In genomic region chr9:106368112-106368717, GRCm38 (mm10) we compare ENCODE assay signal across 8 mouse cellular contexts. TPM values are rescaled to one million over a fixed set of nuclear protein-coding genes. Genes with fewer than 3 reads are reported as not detected.
DNase-seq lines count a peak whose midpoint lies in the region; ATAC-seq and TF ChIP-seq lines count a peak whose summit lies in the region.

Dusp7 (plus strand) TSS chr9:106368632.

- peak; percentile 73 for ATAC-seq in forebrain, postnatal 0 days
- ATAC-seq in lung, embryonic 15.5 days (ENCODE audit: borderline replicate concordance, extremely low read depth, low FRiP score, low TSS enrichment) = peak; percentile 78

- H3K4me3 ChIP-seq in cerebellum, adult 2 months (replicated peaks; ENCODE audit: insufficient read depth, low read depth, low read length) = peak within 1 kb of the TSS; percentile 92
- peak within 1 kb of the TSS; percentile 78 for H3K4me3 ChIP-seq in forebrain, postnatal 0 days (ENCODE audit: low read depth, low read length)
- H3K4me3 ChIP-seq in lung, embryonic 15.5 days = peak within 1 kb of the TSS; percentile 98

- TF ChIP-seq CTCF in cerebellum, adult 2 months (IDR thresholded peaks at IDR 0.05; ENCODE audit: borderline replicate concordance, insufficient read depth, low read depth, low read length) = no peak
- no peak for TF ChIP-seq CTCF in forebrain, postnatal 0 days (IDR thresholded peaks at IDR 0.05; ENCODE audit: low read depth)

- WGBS in cerebellum, adult 2 months = 1% methylated on average over 53 of the region's 57 CpGs
- 1% methylated on average over 39 of the region's 57 CpGs for WGBS in forebrain, postnatal 0 days
- under 1% methylated on average over 53 of the region's 57 CpGs for WGBS in lung, embryonic 15.5 days

- H3K4me1 ChIP-seq in cerebellum, adult 2 months (ENCODE audit: control insufficient read depth, insufficient read depth, low read length) = peaks cover 27% of the 10 kb centered on the region
- peaks cover 20% of the 10 kb centered on the region for H3K4me1 ChIP-seq in forebrain, postnatal 0 days (ENCODE audit: insufficient read depth)
- peaks cover 48% of the 10 kb centered on the region for H3K4me1 ChIP-seq in lung, embryonic 15.5 days

- peaks cover 13% of the 10 kb centered on the region for H3K36me3 ChIP-seq in forebrain, postnatal 0 days (ENCODE audit: insufficient read depth)
- H3K36me3 ChIP-seq in lung, embryonic 15.5 days = peaks cover 13% of the 10 kb centered on the region; the same call in 1 of the 2 replicates

- peak within 1 kb of the TSS; percentile 98 for H3K4me2 ChIP-seq in forebrain, postnatal 0 days (ENCODE audit: low read depth)
- H3K4me2 ChIP-seq in lung, embryonic 15.5 days = peak within 1 kb of the TSS; percentile 99

- H3K9me3 ChIP-seq in forebrain, postnatal 0 days (ENCODE audit: low read length) = no peaks in the 10 kb centered on the region
- no peaks in the 10 kb centered on the region for H3K9me3 ChIP-seq in lung, embryonic 15.5 days

- 0 out of 2 replicates have a peak, but pooled peaks have one; percentile 26 for TF ChIP-seq POLR2A in cerebellum, adult 2 months (IDR thresholded peaks at IDR 0.05; ENCODE audit: borderline replicate concordance, insufficient read depth, low read length)

- DNase-seq in Muller cell, postnatal 12 days (ENCODE audit: inconsistent ontology term) = peak; percentile 95
- peak; percentile 82 to 89 for DNase-seq in cerebellum, adult 2 months
- peak; percentile 88 for DNase-seq in forebrain, postnatal 0 days
- DNase-seq in heart, postnatal 4 days = peak; percentile 87
- DNase-seq in layer of hippocampus, adult 8-10 months (ENCODE audit: low spot score in 2 of 2) = peak in 1 of 2 experiments; percentile 76
- peak; percentile 66 for DNase-seq in ovary, postnatal 14 days (ENCODE audit: low spot score)
- peak; percentile 67 for DNase-seq in thymus, postnatal 0 days (ENCODE audit: low spot score)

- H3K27ac ChIP-seq in cerebellum, adult 2 months (ENCODE audit: insufficient read depth, low read length) = peak within 1 kb of the TSS; percentile 67
- peak within 1 kb of the TSS; percentile 98 for H3K27ac ChIP-seq in forebrain, postnatal 0 days (ENCODE audit: low read depth, low read length)
- peak within 1 kb of the TSS; percentile 98 for H3K27ac ChIP-seq in lung, embryonic 15.5 days

- H3K27me3 ChIP-seq in cerebellum, adult 2 months (ENCODE audit: control insufficient read depth, insufficient read depth, low read length) = no peaks in the 10 kb centered on the region
- no peaks in the 10 kb centered on the region for H3K27me3 ChIP-seq in forebrain, postnatal 0 days (ENCODE audit: insufficient read depth, low read length)
- H3K27me3 ChIP-seq in lung, embryonic 15.5 days = no peaks in the 10 kb centered on the region

- H3K9ac ChIP-seq in forebrain, postnatal 0 days = peak within 1 kb of the TSS; percentile 85
- H3K9ac ChIP-seq in lung, embryonic 15.5 days = peak within 1 kb of the TSS; percentile 93

RNA-seq across cellular contexts. Expression of gene Dusp7, which starts in this region (rescaled TPM):
- polyA plus RNA-seq in cerebellum, adult 2 months (2012; rRNA removed) = 46.4 and 49.6 TPM in 2 replicates
- 43.5 and 44.5 TPM in 2 replicates for total RNA-seq in forebrain, postnatal 0 days (2014; rRNA removed)
- polyA plus RNA-seq in forebrain, postnatal 0 days (2015; fragmentation: Nextera tagmentation; extraction: Ambion mirVana) = 16.5 and 16.7 TPM in 2 replicates
- total RNA-seq in heart, postnatal 4 days (2021) = 10 to 100 TPM; 26.2 to 33.5 TPM
- total RNA-seq in layer of hippocampus, adult 8-10 months (2022) = 10 to 100 TPM; 78.0 to 84.8 (median 80.5) TPM
- polyA plus RNA-seq in lung, embryonic 15.5 days (2015; fragmentation: Nextera tagmentation; extraction: Ambion mirVana) = 16.5 and 17.5 TPM in 2 replicates
- 9.1 and 11.3 TPM in 2 replicates for polyA plus RNA-seq in thymus, postnatal 0 days (2015; fragmentation: Nextera tagmentation; extraction: Ambion mirVana)
